Mouse (Mus musculus) heart, postnatal 0 days (tissue): Measurements from ENCODE around the gene Cdc42bpb. TPM values are rescaled to one million over a fixed set of nuclear protein-coding genes. Genes with fewer than 3 reads are reported as not detected.
A peak's percentile ranks its signal among the peaks of the same experiment; 100 is the strongest.

Source experiments
- ATAC-seq: fragments of 200-750 bp; cut with Nextera tagmentation; 2 replicates; pipeline ENCODE4 v1.8.0; 2017; ENCODE audit warnings: low read depth, moderate number of reproducible peaks, moderate library complexity; ENCODE audit not compliant: insufficient read depth
- DNase-seq: peaks from one replicate; pipeline ENCODE4 v3.0.0-alpha.2; 2016; ENCODE audit warnings: low spot score
- H3K27ac ChIP-seq: fragments of 300-500 bp; sonication (generic); 2 replicates; pipeline ENCODE4 v1.5.1; 2014; ENCODE audit warnings: low read depth, mild to moderate bottlenecking
- H3K27me3 ChIP-seq: fragments of 300-500 bp; sonication (generic); 2 replicates; pipeline ENCODE4 v1.6.1; 2014; ENCODE audit warnings: low read length, mixed read lengths; ENCODE audit not compliant: control insufficient read depth, insufficient read depth
- H3K36me3 ChIP-seq: fragments of 300-500 bp; sonication (generic); replicated peaks from 2 replicates; pipeline ENCODE4 v1.6.1; 2014; ENCODE audit warnings: low read length, mixed read lengths; ENCODE audit not compliant: control insufficient read depth, insufficient read depth
- H3K4me1 ChIP-seq: fragments of 300-500 bp; sonication (generic); 2 replicates; pipeline ENCODE4 v1.6.1; 2014; ENCODE audit warnings: antibody characterized with exemption; ENCODE audit not compliant: control insufficient read depth, insufficient read depth
- H3K4me2 ChIP-seq: fragments of 300-500 bp; sonication (generic); 2 replicates; pipeline ENCODE4 v1.6.1; 2014; ENCODE audit warnings: low read depth, mild to moderate bottlenecking, low read length, moderate library complexity
- H3K4me3 ChIP-seq: fragments of 300-500 bp; sonication (generic); 2 replicates; pipeline ENCODE4 v1.5.1; 2014; ENCODE audit warnings: low read depth, low read length
- H3K9ac ChIP-seq: fragments of 300-500 bp; sonication (generic); replicated peaks from 2 replicates; pipeline ENCODE4 v1.6.1; 2014; ENCODE audit warnings: low read depth, low read length, mixed read lengths
- H3K9me3 ChIP-seq: fragments of 300-500 bp; sonication (generic); replicated peaks from 2 replicates; pipeline ENCODE4 v1.6.1; 2016; ENCODE audit warnings: low read length; ENCODE audit not compliant: control insufficient read depth
- CTCF ChIP-seq: IDR thresholded peaks from 2 replicates; pipeline ENCODE4 v1.5.1; 2016; ENCODE audit warnings: antibody characterized with exemption, control low read depth, low read depth
- EP300 ChIP-seq: IDR thresholded peaks from 2 replicates; pipeline ENCODE4 v1.6.1; 2016; ENCODE audit warnings: antibody characterized with exemption, low read depth
- WGBS: fragments of 180-500 bp; shearing (Covaris S2); extraction: QIAGEN DNeasy Blood & Tissue Kit; methylation state at CpG from one replicate; pipeline ENCODE4 v1.1.7; 2014; 5-methylcytosine and 5-hydroxymethylcytosine counted together
- polyA plus RNA-seq: library from polyadenylated mRNA; unstranded; fragments of >200 nt; fragmentation: Nextera tagmentation; extraction: Ambion mirVana; gene quantifications from 2 replicates; pipeline ENCODE4 v1.2.1, GENCODE M21; 2015
- total RNA-seq: library from RNA; depleted of rRNA; stranded (reverse); fragments of >200 nt; gene quantifications from 2 replicates; pipeline ENCODE4 v1.2.3, GENCODE M21; 2014; ENCODE audit warnings: low replicate concordance

Cdc42bpb gene
- total and polyA plus RNA-seq, 2 experiments from 2014 or later = 18.2 to 119 TPM

DNA sequence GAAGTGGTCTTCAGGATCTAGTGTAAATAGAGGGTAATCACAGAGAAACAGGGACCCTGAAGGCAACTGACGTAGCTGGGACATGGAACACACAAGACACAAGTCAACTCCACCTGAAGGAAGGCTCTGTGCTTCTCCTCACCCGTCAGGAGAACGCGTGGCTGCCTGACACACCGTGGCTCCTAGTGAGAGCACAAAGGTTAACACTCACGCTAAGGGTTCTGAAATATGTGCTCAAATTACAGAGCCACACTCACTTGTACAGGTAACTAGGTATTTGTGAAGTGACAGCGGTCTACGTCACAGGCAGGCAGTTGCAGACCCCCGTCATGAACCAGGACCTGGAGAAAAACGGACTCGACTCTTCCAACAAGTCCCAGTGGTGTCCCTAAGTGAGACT is 24.5 kb downstream of the Cdc42bpb start:
- TF ChIP-seq EP300 (no peak), CTCF (no peak)
- no peak for ATAC-seq
- Histone ChIP-seq H3K36me3 (no peaks in the 10 kb centered on the region), H3K27ac (no peak overlapping the region), H3K4me1 (peaks cover 17% of the 10 kb centered on the region), H3K4me2 (no peak overlapping the region), H3K27me3 (no peaks in the 10 kb centered on the region), H3K4me3 (no peak overlapping the region), H3K9me3 (no peaks in the 10 kb centered on the region), H3K9ac (no peak overlapping the region)
- WGBS = 89% methylated on average over 11 of the region's 11 CpGs
- DNase-seq = no peak

DNA sequence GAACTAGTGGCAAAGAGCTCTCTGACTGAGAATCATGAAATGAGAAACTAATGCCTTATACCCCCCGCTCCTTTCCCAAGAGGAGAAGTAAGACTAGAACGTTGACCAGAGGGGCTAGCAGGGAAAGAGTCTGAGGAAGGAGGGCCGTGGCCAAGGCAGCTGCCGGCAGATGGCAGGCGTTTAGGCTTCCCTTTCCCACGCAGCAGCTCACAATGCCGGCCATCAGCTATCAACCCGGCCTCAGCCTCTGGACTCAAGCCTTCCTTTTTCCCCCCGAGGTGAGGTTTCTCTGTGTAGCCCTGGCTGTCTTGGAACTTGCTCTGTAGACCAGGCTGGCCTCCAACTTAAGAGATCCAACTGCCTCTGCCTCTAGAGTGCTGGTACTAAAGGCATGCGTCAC is 25.0 kb downstream of the Cdc42bpb start:
- Histone ChIP-seq H3K27me3 (no peaks in the 10 kb centered on the region), H3K9me3 (no peaks in the 10 kb centered on the region), H3K36me3 (no peaks in the 10 kb centered on the region), H3K4me1 (peaks cover 17% of the 10 kb centered on the region), H3K4me3 (no peak overlapping the region), H3K4me2 (no peak overlapping the region), H3K9ac (no peak overlapping the region), H3K27ac (no peak overlapping the region)
- no peak for ATAC-seq
- no peak for DNase-seq
- TF ChIP-seq EP300 = no peak
- no peak for TF ChIP-seq CTCF
- 63% methylated on average over 10 of the region's 10 CpGs for WGBS

DNA sequence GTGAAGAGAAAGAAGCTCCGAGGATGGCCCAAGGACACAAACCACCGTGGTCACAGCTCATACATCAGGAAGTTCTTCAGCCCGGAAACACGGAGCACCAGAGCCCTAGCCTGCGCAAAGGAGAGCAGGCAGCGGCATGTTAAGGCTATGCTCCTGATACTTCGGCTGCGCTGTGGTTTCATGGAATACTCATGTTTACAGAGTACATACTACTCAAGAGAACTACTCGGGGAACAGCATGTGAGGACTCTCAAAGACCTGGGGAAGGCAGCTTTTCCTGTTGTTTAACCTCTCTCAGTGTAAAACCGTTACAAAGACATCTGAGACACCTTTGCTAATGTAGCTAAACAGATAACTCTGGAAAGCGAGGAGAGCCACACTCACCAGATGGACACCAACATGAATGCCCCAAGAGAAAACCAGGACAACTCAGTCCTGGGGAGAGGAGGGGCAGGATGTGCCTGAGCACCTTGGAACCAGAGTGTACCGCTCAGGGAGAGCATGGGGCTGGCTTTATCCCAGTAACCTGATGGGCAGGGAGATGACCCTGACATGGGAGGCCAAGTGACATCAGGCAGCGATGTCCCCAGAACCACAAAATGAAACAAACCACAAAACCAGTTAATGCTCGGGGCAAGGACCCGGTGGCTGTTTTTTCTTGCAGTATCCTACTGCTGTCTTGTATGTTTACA is 27.8 kb downstream of the Cdc42bpb start:
- no peak for ATAC-seq
- Histone ChIP-seq H3K36me3 (no peaks in the 10 kb centered on the region), H3K4me1 (peaks cover 22% of the 10 kb centered on the region), H3K27me3 (no peaks in the 10 kb centered on the region), H3K9me3 (no peaks in the 10 kb centered on the region), H3K4me3 (no peak overlapping the region), H3K27ac (no peak overlapping the region), H3K4me2 (no peak overlapping the region), H3K9ac (no peak overlapping the region)
- TF ChIP-seq EP300 = no peak
- no peak for TF ChIP-seq CTCF
- no peak for DNase-seq
- WGBS = 77% methylated on average over 15 of the region's 15 CpGs

DNA sequence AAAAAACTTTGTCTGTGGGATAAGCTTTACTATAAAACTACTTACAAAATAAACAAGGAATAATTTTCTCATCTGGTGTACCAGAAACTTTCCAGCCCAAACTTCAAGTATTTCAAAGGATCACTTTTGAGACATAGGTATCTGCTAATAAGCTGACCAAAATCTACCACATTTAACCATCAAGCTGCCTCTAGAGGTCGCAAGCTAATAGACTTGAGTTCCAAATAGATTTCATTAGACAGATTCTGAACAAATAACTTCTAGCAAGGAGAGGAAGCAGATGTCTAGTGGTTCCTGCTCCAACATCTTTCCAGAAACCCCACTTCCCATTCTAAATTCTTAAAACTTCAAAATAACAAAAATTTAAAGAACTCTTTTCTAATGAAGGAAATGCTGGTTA is 33.6 kb downstream of the Cdc42bpb start:
- H3K9ac ChIP-seq = no peak overlapping the region
- 54% methylated on average over 1 of the region's 1 CpGs for WGBS
- DNase-seq = no peak
- ATAC-seq = no peak
- no peak overlapping the region for H3K27ac ChIP-seq
- peaks cover 40% of the 10 kb centered on the region for H3K36me3 ChIP-seq
- TF ChIP-seq EP300 (no peak), CTCF (peak; percentile 21; the same call in 1 of the 2 replicates)
- peaks cover 11% of the 10 kb centered on the region for H3K4me1 ChIP-seq
- H3K4me2 ChIP-seq = no peak overlapping the region
- no peak overlapping the region for H3K4me3 ChIP-seq
- no peaks in the 10 kb centered on the region for H3K9me3 ChIP-seq
- H3K27me3 ChIP-seq = no peaks in the 10 kb centered on the region

DNA sequence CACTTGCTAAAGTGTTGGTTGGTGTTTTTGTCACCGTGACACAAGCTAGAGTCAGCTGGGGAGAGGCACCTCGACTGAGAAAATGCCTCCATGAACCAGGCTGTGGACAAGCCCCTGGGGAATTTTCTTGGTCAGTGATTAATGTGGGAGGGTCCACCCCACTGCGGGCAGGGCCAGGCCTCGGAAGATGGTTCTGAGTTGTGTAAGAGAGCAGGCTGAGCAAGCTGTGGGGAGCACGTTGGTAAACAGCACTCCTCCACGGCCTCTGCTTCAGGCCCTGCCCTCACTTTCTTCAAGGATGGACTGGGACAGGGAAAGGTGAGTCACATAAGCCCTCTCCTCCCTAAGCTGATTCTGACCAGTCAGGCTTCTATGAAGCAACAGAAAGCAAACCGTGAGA is 36.8 kb downstream of the Cdc42bpb start:
- no peak for ATAC-seq
- Histone ChIP-seq H3K4me2 (no peak overlapping the region), H3K27ac (no peak overlapping the region), H3K4me3 (no peak overlapping the region), H3K9ac (no peak overlapping the region), H3K27me3 (no peaks in the 10 kb centered on the region), H3K9me3 (no peaks in the 10 kb centered on the region), H3K36me3 (peaks cover 73% of the 10 kb centered on the region), H3K4me1 (no peaks in the 10 kb centered on the region)
- WGBS = 67% methylated on average over 7 of the region's 7 CpGs
- no peak for DNase-seq
- no peak for TF ChIP-seq EP300
- no peak for TF ChIP-seq CTCF

DNA sequence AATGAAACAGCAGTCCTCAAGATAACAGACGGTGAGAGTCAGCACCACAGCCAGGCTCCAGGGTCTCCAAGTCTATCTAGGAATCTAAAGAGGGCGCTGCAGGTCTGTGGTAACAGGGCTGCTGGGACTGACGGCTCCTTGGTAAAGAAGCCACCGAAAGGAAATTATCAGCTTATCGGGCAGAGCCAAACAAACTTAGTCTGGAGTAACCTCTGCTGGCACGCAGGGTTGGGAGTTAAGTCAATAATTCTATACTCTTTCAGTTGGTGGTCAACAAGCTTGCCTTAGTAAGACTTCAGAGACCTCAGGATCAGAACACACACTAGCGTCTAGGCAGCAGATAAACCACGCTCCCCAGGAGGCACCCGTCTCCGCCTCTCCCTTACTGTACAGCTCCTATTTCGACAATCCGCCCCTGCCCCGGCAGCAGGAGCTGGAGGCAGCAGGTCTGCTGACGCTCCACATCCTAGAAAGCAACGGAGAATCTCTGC is 39.6 kb downstream of the Cdc42bpb start:
- H3K9me3 ChIP-seq = no peaks in the 10 kb centered on the region
- WGBS = 25% methylated on average over 15 of the region's 15 CpGs
- no peaks in the 10 kb centered on the region for H3K27me3 ChIP-seq
- no peak overlapping the region for H3K27ac ChIP-seq
- H3K4me2 ChIP-seq = no peak overlapping the region
- H3K9ac ChIP-seq = no peak overlapping the region
- no peaks in the 10 kb centered on the region for H3K4me1 ChIP-seq
- H3K4me3 ChIP-seq = no peak overlapping the region
- DNase-seq (no peak), ATAC-seq (no peak)
- peaks cover 95% of the 10 kb centered on the region for H3K36me3 ChIP-seq
- TF ChIP-seq EP300 = no peak
- TF ChIP-seq CTCF = peak; percentile 8; the same call in 1 of the 2 replicates
